Mouse (Mus musculus) thymus, postnatal 25 days (tissue): ENCODE measurements around the gene Sorcs1.

Source experiments
- DNase-seq: peaks from one replicate; pipeline ENCODE4 v3.0.0; 2022

Gene Sorcs1

DNA sequence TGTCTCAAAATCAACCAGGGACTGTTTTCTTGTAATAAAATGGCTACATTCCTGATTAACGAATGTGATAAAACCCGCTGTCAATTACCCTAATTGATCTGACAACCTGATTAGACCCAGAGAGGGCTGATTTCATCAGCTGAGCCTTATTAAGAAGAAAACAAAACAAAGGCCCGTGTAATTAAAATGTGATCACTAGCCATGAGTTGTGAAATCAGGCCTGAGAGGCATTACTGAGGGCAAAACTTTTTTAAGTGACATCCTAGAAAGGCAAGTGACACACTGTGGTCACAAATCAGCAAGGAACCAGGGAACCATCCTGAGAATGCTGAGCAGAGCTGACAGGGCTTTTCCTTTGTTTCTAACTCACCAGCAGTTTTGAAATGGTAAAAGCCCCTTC, 267.9 kb downstream of the Sorcs1 start:
- no peak for DNase-seq

DNA sequence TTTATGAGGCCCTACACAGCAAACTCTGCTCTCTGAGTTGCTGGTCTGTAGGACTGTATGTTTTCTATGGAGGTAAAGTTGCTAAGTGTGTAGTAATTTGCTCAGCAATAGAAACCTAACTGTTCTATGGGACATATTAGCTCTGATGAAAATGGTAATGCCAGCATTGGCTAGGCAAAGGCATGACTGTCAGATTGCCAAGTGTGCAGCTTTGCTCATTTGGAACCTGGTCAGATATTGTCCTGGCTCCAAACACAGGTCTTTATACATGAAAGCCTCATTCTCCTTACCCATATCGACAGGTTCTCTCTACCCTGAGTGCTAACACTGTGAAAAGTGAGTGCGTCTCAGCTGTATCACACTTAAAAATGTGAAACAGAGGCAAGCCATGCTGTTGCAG, 280.1 kb downstream of the Sorcs1 start:
- no peak for DNase-seq

DNA sequence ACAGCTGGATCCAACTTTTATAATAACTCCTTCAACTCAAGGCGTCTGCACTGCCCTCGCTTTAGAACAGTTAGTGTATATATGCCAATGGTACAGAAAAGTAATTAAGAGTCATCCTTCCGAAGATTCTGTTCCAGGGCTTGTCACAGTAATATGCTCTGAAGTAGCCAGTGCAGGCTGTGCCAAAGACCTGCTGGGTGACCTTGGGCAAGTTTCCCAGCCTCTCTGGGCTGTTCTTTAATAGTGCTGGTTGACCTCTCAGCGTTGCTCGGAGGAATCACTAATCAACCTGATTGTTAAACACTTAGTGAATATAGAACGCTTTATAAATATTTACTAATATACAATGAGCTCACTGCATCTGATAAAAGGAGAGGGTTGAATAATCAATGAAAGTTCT, 282.7 kb downstream of the Sorcs1 start:
- no peak for DNase-seq

DNA sequence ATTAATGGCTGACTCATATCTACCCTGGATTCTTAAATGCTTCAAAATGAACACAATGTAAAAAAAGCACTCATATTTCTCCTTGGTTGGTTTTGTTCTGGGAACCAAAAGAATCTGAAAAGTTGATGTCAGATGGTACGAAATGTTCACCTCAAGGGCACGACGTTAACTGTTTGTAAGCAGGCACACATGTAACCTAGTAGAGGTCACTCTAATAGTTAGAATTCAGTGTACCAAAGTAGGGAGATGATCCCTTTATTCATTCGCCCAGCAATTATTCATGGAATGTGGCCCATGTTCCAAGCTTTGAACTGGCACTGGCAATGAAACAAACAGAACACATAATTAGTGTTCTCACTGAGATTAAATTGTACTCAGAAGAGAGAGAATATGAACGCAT, 284.3 kb downstream of the Sorcs1 start:
- no peak for DNase-seq

DNA sequence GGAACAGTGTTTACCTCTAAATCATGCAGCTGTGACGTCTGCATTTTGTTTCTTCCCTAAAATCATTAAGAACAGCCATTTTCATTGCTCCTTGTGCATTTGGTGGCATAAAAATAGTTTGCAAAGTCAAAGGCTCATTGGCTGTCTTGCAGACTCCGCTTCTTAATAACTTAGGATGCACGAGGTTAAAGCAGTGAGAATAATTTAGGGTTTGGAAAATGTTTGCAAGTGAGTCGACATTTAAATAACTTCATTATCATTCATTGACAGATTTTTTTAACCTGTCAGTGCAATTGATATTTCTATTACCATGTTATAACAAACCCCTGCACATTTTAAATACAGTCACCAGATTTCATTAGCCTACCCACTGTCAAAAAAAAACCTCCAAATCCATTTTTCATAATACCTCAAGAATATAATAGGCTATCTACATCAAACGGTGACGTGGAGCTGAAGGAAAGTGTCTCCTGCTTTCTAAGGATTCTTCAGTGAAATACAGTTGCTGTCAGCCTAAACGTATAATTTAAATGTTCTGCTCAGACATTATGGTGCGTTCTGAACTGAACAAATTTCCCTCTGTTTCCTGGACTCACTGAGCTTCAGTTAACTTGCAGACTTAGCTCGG, 288.4 kb downstream of the Sorcs1 start:
- no peak for DNase-seq

DNA sequence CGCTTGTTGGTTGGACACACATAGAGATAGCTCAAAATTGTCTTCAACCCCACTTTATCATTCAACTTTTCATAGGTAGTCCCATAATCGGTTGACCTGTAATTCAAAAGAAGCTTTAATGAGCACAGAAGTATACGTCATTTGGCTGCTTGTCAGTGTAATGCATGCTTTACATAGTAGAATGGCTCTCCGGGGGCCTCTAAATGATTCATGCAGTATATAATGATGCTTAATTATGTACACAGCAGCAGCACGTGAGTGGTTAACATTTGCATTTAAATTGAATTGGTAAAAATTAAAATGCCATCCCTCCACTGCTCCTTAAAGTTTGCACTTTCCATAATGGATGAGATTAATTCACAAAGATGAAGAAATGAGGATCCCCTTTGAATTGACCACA, 299.5 kb downstream of the Sorcs1 start:
- no peak for DNase-seq

DNA sequence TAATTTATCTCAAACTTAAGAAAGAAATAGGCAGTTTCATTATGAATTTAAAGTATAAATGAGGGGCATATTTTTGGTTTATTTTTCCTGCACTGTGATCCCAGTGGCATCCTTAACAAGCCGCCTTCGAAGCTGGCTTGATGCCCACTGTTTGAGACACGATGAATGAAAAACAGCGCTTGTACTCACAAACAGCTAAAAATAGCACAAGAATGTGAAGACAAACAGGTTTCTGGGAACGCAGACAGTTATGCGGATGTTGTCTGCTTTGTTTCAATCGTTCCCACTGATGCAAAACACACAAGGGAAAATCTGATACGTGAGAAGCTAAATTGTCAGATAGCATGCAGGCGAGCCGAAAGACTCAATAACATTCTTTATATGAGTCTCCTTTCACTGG, 303.7 kb downstream of the Sorcs1 start:
- DNase-seq = no peak

DNA sequence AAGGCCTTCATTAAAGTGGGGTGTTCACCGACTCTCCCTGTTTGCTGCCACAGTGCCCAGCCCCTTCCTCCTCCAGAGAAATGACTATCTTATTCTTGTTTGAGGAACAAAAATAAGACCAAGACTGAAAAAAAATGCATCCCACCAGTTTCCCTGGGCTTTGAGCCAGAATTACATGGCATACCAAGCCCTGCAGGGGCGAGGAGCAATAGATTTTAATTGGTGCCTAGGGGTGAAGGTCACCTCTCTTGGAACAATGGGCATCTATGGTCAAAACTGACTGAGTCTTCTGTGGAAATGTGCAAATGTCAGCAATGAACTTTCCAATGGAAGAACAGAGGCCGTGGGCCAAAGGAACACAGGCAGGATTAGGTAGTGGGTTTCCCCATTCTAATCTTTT, 312.0 kb downstream of the Sorcs1 start:
- DNase-seq = no peak

DNA sequence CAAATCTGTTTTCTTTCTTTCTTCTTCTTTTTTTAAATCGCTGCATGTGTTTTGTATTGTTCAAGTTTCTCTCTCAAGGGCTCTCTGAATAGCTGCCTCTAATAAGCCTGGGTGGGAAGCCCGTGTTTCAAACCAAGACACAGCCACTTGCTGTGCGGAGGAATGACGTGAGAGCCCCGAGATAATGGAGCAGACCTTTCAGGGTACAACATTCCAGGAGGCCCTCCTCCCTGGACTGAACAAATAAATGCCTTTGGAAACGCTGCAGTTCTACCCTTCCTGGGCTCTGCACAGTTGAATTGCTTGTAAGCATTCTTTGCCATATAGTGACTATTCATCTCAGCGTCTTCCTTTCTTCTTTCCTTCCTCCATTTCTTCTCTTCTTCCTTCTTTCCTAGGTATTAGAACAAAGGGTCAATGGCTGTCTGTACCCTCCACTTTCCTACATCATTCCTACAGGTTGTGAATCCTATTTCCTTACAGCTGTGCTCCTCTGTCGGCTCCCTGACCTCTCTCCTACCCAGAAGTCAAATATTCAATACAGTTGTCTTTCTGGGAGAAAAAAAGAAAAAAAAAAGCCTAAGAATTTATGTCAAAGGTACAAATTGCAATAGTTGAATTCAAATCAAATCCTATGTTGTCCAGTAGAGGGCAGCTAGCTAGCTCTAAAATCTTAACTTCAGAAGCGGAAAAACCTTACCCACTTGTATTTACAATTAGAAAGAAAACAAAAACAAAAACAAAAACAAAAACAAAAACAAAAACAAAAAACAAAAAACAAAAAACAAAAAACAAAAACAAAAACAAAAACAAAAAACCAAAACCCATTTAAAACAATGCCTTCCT, 315.6 kb downstream of the Sorcs1 start:
- DNase-seq = no peak

DNA sequence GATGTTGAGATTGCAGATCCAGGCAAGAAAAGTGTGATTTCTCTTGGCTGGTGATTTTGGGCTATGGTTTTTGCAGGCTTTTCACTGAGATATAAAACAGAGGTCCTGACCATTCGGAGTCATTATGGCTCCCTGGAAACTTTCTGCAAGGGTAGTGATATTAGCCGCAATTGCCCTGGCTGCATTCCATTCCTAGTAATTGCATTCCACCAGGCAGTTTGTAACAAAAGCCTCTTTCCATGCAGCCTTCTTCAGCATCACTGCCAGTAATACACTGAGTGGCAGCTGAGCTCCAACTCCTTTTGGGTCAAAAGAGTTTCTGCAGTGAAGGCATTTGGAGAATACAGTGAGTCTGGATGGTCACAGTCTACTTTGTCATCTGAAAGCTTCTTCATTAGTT, 319.9 kb downstream of the Sorcs1 start:
- DNase-seq = no peak

DNA sequence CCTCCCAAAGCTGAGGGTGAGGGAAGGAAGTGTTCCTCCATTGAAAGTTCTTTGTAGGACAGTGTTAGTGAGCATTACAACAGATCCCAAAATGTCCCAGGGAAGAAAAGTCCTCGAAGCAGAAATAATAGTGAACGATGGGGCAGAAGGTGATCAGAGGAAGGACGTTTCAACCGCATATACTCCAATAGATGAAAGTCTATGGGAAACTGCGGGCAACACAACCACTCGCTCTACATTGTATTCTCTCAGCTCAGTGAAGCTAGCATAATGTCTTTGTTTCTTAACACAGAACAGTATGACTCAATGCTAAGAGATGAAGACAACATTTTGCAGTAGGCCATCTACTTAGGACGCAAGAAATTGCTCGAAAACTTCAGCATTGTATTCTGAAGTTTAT, 339.2 kb downstream of the Sorcs1 start:
- no peak for DNase-seq

DNA sequence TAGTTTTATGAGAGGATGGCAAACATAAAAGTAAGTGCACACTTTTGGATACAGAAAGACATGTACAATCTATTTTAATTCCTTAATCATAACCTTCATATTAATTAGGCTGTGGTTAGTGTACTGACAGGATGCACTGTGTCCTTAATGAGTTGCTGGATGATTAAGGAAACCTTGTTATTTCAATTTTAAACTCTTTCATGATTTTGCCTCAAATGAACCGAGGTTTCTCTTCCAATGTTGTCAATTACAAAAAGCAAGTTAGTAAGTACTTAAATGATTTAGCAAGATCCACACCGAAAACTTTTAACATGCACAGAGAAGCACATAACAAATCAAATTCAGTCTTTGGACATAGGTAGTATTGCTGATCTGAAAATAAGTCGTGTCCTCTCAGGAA, 341.7 kb downstream of the Sorcs1 start:
- no peak for DNase-seq

DNA sequence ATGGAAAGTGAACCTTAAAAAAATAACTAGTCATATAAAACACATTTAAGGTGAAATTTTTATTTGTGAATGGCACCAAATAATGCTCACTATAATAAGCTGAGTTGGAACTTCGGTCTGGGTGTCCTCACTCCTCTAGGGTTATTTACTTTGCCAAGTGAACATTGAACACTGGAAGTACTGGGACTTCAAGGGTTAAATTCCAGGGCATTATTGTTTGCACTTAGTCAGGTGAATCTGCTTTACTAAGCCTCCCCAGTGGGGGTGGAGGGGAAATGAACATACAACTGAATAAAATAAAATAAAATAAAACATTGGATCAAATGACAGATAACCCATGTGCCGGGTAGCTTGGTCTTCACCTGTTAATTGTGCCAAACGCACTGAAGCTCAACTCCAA, 347.3 kb downstream of the Sorcs1 start:
- no peak for DNase-seq

DNA sequence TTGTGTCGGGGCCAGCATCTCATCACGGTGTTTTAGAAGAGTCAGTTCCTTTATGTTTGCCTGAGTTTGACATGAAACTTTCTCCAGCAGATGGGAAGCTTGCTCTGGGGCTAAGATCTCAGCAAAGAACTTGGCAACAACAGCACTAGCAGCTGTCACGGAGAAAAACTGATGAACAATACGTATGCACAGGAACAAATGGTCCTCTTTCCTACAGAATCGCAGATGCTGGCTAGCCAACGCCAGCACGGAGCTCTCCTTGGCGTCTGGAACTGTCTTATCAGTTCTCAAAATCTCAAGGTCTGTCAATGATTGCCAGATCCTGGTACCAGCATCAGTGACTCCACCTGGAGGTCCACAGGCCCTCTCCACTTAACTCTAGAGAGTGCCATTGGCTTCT, 350.6 kb downstream of the Sorcs1 start:
- no peak for DNase-seq

DNA sequence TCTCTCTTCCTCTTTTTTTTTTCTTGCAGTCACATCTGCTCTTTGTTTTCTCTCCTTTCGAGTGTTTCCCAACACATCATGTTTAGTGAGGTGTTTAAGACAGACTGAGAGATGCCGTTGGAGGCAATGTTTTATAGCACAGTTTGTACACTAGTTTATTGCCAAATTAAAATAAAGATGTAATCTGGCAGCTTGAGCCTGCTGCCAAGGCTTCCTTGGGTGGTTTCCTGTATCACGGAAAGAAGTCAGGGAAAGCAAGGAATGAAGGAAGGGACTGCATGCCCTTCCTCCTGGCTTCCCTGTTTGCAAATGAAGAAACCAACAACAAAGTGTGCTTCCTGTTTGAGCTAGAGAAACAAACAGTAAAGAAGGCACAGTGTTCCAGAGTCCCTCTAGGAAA, 352.3 kb downstream of the Sorcs1 start:
- DNase-seq = no peak

DNA sequence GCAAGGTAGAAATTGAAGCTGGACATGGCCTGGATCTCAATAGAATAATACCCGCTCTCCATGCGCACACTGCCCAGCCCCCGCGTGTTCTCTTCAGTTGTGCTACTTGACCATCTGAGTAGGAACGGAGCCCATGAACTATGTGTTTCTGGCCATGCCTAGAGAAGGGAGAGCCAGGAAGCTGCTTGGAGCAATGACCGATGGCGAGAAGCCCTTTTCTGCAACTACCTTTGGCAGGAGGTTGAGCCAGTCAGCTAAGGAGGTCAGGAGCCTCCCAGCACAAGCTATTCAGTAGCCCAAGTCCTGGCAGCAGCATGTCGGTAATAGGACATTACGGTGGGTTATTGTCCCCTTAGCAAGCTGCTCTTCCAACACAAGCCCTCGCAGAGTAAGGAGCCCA, 352.8 kb downstream of the Sorcs1 start:
- DNase-seq = no peak

DNA sequence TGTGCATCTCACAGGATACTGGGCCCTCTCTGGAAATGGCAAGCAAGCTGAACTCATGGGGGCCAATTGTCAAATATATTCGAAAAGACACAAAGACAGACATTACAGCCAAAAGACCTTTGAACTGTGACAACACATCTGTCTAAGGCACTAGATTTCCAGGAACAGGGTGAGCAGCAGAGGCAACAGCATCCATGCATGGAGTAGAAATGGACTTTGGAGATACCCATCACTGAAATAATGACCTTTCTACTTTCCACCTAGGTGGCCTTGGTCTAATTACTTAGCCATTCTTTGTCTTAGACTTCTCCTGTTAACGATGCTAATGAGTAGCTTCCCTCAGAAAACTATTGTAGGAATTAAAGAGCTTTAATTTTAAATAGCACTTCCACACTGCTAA, 371.4 kb downstream of the Sorcs1 start:
- no peak for DNase-seq

DNA sequence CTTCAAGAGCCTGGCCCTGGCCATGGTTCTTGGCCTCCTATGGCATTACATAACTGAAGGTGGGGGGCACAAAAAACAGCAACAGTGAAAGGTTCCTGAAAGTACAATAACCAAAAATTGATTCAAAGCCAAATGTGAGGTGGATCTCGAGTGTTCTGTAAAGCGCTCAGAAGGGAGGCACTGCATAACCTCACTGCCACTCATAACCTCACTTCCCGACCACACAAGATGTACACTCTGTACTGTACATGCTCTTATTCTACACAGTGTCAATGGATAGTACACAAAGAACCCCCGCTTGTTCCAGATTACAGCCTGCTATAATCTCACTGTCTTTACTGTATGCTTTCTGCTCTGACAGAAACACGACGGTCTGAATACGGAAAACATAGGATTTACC, 384.2 kb downstream of the Sorcs1 start:
- no peak for DNase-seq

DNA sequence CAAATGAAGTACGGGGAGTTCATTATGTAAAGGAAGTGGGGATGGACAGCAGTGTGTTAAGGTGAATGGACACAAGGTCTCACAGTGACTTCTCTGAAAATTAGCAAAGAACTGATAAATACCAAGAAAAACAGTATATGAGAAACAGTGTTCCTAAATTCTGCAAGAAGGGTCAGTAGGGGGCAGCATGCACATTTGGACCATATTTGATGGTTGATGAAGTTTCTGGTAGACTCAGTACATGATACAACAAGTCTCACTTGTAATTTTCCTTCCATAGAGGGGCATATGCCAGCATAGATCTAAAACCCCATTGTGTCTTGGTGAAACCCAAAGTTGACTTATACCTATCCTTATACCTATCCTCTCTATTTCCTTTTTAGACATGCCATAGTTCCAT, 414.0 kb downstream of the Sorcs1 start:
- DNase-seq = no peak

DNA sequence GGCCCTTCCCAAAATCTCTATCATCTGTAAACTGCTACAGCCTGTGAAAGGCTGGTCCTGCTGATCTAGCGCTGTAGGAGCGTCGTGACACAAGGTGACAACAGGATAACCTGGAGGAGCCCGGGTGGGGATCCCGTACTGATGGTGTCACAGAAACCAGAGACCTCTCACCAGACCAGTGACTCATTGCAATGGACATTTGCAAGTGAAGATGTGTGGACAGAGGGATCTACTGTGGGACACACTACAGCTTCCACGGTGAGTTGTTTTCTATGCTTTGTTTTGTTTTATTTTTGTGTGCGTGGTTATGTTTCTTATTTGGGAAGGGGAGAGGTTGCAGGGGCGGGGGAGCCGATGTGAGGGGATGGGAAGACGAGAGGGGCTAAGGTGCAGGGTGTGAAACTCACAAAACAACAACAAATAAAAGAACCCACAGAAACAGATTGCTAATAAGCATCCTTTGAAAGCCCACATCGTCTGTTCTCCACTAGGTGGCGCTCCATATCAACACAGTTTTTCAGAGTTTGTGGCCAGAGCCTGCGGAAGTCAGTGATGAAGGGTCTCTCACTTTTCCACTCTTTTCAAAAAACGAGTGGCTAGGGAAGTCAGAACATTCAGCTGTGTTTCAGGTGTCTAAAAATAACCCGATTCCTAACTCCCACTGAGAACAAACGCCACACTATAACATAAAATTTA, 419.6 kb downstream of the Sorcs1 start:
- peak; percentile 1 for DNase-seq

DNA sequence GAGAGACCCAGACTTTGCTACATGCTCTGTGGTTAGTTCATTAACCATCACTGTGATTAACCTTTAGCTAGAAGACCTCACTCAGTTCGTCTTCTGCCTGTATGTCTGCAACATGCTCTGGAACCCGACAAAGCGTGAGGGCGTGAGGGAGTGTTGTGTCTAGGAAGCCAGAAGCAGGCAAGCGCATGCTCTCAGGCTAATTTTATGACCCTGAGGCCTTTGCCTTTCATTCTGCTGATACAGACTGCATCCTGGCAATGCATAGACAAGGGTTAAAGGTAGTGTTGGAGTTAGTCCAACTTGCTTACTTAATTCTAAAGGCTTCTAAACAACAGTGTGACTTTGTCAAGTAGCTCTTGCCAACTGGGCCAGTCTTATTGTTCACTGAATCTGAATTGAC, 458.0 kb downstream of the Sorcs1 start:
- no peak for DNase-seq

DNA sequence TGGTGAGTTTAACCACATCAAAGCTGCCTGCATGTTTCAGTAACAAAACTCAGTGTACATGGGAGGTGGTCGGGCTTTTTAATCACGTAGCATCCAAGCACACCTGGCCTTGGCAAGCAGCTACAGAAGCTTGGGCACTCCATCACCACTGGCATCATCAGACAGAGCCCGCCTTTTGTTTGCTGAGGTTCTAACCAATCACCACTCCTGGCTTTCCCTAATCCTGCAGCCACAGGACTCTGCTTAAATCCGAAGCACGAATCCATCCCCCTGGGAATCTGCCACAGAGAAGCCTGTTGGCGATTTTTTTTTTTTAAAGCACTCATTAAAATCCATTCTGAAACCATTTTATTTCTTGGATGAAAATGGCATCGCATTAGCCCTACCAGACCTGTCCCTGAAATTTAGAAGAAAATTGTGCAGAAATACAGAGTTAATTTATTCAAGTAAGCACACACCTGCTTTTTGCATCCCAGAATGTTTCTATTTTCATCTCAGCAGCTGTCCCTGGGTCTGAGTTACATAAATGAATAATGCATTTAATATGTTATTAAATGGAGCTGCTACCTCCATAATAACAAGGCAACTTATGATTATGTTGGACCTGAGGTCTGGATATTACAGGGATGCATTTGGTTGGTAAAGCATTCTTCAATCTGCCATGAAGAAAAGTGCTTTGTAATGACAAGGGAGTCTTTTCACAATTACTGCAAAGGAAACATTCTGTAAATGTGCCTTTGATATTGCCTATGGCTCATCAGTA, 463.8 kb downstream of the Sorcs1 start:
- DNase-seq = no peak

DNA sequence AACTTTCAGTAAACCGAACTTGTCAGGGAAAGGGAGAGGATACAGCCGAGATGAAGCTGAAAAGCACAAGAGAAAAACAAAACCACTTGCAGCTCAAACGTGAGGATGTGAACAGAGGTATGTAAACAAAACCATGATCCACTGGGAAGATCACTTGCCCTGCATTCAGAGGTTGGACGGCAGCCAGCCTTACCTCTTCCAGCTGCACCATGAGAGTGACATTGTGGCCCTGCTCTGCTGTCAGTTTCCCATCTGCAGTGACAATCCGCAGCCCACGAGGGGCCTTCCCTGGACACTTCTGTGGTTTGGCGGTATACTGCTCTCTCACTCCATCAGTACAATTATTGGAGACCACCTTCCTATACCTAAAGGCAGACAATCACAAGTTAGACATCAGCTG, 468.0 kb downstream of the Sorcs1 start:
- no peak for DNase-seq

DNA sequence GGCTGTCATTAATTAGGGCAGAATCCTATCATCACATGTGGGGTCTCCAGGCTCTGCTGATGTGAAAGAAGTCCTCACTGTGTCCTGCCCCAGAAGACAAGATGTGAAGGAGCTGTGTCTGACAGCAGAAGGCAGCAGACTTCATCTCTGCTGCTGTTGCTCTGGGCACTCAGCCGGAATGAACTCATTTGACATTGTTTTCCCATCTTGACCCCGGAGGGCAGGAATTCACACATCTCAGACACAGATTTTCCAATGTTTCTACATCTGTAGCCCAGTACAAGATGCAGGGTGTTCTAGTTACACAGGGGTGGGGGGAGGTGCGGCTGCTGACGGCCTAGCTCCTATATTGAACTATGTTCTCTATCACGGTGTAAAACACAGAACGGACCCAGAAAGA, 474.1 kb downstream of the Sorcs1 start:
- DNase-seq = no peak
